Mouse (Mus musculus): ENCODE results near the gene Fosb. TPM values are rescaled to one million over a fixed set of nuclear protein-coding genes. Genes with fewer than 3 reads are reported as not detected.

Fosb gene
- 190 and 280 TPM in 2 replicates for total RNA-seq (2017)

- ATAC-seq (replicated peaks in 1 of 2; ENCODE audit: insufficient read depth in 1 of 2, low FRiP score in 2 of 2, low TSS enrichment in 1 of 2, low read depth in 1 of 2, poor library complexity in 2 of 2, severe bottlenecking in 2 of 2) = peak; percentile 22 to 39
Measured at GRCm38 (mm10) chr7:19309884-19310641, at the start of gene Fosb. TSS of gene Fosb (minus strand) at chr7:19310051.

- peak; percentile 58 to 68 for ATAC-seq (replicated peaks in 1 of 2; ENCODE audit: insufficient read depth in 1 of 2, low FRiP score in 2 of 2, low TSS enrichment in 1 of 2, low read depth in 1 of 2, poor library complexity in 2 of 2, severe bottlenecking in 2 of 2)
Measured at GRCm38 (mm10) chr7:19359299-19359891, 49.5 kb upstream of the Fosb start, which contains the start of the genes Cd3eap and Ppp1r13l. TSS of gene Cd3eap (minus strand) at chr7:19359483. TSS of gene Ppp1r13l (plus strand) at chr7:19359749.

GRCm38 (mm10) chr7:19358634-19359033 lies 48.8 kb upstream of the Fosb start:
- ATAC-seq (replicated peaks in 1 of 2; ENCODE audit: insufficient read depth in 1 of 2, low FRiP score in 2 of 2, low TSS enrichment in 1 of 2, low read depth in 1 of 2, poor library complexity in 2 of 2, severe bottlenecking in 2 of 2) = no peak

DNA sequence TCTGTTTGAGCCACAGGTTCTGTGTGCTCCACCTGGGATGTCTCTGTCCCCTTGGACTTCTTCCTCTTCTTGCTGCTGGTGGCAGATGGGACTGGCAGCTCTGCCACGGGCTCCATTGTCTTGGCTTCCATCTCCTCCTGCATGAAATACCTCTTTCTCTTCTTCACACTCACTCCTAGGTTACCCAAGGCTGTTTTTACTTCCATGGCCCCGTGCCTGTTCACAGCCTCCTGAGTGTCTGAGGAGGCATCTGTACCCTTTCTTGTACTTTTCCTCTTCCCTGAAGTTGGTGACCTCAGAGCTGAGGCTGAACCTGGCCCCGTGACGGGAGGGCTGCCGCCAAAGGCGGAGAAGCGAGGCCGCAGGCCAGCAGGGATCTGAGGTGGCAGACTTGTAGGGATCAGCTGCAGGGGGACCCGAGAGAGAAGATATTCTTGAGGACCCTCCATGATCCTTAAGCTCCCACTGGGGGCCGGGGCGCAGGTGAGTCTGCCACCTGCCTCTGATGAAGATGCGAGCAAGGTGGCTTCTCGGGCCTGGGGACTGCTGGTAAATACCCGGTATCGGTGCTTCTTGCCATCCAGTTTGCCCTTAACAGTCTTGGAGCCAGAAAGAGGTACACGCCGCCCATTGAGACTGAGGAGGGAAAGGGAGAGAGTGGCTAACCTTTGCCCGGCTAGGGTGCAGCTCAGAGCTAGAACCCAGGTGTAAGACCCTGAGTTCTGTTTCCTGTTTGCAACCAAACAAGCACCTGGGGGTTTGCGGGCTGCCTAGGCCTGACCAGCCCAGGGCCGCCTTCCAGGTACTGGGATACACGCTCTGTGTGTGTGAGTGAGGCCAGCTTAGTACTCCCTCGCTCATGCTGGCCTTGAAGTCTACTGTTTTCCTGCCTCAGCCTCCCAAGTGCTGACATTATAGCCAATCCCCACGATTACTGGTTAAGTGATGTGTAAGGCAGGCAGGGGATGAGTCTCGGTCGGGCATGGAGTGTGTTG lies 47.8 kb upstream of the Fosb start:
- no peak for ATAC-seq (replicated peaks in 1 of 2; ENCODE audit: insufficient read depth in 1 of 2, low FRiP score in 2 of 2, low TSS enrichment in 1 of 2, low read depth in 1 of 2, poor library complexity in 2 of 2, severe bottlenecking in 2 of 2)

- no peak for ATAC-seq (replicated peaks in 1 of 2; ENCODE audit: insufficient read depth in 1 of 2, low FRiP score in 2 of 2, low TSS enrichment in 1 of 2, low read depth in 1 of 2, poor library complexity in 2 of 2, severe bottlenecking in 2 of 2)
Measured at GRCm38 (mm10) chr7:19356311-19356710, 46.5 kb upstream of the Fosb start.

- ATAC-seq (replicated peaks in 1 of 2; ENCODE audit: insufficient read depth in 1 of 2, low FRiP score in 2 of 2, low TSS enrichment in 1 of 2, low read depth in 1 of 2, poor library complexity in 2 of 2, severe bottlenecking in 2 of 2) = no peak
Measured at GRCm38 (mm10) chr7:19354991-19355390, 45.1 kb upstream of the Fosb start.

DNA sequence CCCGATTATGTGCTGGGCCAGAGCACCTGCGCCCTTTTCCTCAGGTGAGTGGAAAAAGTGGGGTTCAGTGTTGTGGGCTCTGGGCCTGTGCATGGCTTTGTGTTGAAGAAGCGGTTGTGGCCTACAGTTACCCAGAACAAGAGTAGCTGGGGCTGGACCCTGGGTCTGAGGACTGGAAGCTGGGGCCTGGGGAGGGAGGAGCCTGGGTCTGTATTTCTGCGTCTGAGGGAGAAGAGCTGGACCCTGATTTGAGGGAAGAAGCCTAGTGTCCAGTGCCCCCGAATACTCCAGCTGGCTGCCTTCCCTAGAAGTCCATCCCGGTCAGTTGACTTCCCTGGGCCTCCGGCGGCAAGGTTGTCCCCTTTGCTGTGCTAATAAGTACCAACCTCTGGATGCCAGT lies 40.4 kb upstream of the Fosb start:
- no peak for ATAC-seq (replicated peaks in 1 of 2; ENCODE audit: insufficient read depth in 1 of 2, low FRiP score in 2 of 2, low TSS enrichment in 1 of 2, low read depth in 1 of 2, poor library complexity in 2 of 2, severe bottlenecking in 2 of 2)

DNA sequence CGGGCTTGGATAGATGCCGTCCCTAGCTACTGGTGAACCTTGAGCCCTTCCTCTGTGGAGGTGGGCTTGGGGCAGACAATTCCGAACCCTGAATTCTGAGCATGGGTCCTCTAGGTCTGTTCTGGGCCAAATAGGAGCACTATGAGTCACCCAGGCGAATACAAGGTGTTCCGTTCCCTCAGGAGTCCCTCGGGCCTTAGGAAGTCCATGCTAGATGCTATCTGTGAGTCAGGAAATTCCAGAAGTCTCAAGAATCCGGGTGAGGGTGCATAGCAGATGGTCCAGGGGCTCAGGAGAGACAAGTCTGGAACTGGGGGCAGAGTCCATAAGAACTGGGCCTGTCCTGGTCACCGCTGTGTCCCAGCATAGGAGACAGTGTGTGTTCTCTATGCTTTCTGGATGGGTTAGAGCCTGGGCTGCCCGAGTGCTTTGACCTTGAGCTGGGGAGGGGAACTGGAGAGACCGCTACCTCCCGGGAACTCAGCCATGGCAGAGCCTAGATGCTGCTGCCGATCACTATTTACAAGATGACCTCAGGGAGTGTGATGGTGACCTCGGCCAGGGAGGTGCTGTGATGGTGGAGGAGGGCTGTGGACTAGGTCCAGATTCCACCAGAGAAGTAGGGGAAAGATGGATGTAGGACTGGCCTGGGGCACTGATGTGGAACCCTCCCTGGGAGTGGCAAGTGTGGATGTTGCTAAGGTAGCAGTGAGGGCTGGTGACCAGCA lies 39.5 kb upstream of the Fosb start:
- ATAC-seq (replicated peaks in 1 of 2; ENCODE audit: insufficient read depth in 1 of 2, low FRiP score in 2 of 2, low TSS enrichment in 1 of 2, low read depth in 1 of 2, poor library complexity in 2 of 2, severe bottlenecking in 2 of 2) = no peak

GRCm38 (mm10) chr7:19344938-19345471 lies 35.2 kb upstream of the Fosb start:
- ATAC-seq (replicated peaks in 1 of 2; ENCODE audit: insufficient read depth in 1 of 2, low FRiP score in 2 of 2, low TSS enrichment in 1 of 2, low read depth in 1 of 2, poor library complexity in 2 of 2, severe bottlenecking in 2 of 2) = peak; percentile 87 to 93

GRCm38 (mm10) chr7:19344237-19344847 lies 34.5 kb upstream of the Fosb start, which contains the start of gene Ercc1:
TSS of gene Ercc1 (plus strand) at chr7:19344778.
- ATAC-seq (replicated peaks in 1 of 2; ENCODE audit: insufficient read depth in 1 of 2, low FRiP score in 2 of 2, low TSS enrichment in 1 of 2, low read depth in 1 of 2, poor library complexity in 2 of 2, severe bottlenecking in 2 of 2) = no peak

DNA sequence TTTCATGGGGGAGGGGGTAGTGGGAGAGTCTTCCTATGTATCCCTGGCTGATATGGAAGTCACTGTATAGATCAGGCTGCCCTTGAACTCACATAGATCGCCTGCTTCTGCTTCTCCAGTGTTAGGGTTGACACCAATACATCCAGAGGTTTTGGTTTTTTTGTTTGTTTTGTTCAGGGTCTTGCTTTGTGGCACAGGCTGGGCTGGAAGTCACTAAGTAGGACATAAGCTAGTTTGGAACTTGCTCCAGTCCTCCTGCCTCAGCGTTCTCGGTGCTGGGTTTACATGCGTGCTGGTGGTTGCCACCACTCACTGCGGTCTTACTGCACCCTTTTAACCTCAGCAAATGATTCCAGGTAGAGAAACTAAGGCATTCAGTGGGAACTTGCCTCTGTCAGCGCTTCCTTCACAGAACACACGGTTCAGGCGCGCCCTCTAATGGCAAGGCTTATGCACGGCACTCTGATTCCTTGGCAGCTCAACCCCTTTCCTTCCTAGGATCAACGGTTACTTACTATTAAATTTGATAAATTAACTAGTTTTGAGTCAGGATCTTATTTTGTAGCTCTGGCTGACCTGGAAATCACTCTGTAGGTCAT lies 33.5 kb upstream of the Fosb start:
- ATAC-seq (replicated peaks in 1 of 2; ENCODE audit: insufficient read depth in 1 of 2, low FRiP score in 2 of 2, low TSS enrichment in 1 of 2, low read depth in 1 of 2, poor library complexity in 2 of 2, severe bottlenecking in 2 of 2) = peak in 1 of 2 experiments; percentile 39; a peak in 1 of 4 replicates

GRCm38 (mm10) chr7:19342481-19343027 lies 32.7 kb upstream of the Fosb start:
- no peak for ATAC-seq (replicated peaks in 1 of 2; ENCODE audit: insufficient read depth in 1 of 2, low FRiP score in 2 of 2, low TSS enrichment in 1 of 2, low read depth in 1 of 2, poor library complexity in 2 of 2, severe bottlenecking in 2 of 2)

DNA sequence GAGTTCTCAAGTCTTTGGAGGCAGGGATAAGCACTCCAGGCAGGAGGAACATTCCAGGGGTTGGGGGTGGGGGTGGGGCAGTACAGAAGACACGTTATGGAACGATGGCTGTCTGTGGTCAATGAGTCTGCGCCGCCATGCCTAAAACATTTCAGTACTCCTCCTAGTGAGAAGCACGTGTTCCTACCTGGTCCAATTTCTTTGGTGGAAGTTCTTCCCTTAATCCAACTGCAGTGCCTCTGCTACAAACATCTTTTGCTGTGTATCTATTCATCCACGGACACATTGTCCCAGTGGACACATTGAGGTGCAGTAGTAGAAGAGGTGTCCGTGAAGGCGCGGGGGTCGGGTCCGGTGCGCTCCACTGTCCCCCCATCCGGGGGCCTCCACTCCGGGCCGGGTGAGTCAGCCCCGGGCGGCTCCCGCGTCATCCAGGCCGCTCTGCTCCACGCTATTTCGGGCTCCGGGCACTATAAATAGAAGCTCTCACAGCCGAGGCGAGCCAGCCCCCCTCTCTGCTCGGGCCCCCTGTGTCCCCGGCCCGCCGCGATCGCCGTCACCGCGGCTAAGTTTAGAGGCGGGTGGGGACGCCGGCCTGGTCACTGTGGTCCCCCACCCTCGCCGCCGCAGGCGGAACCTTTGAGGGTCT lies 32.0 kb upstream of the Fosb start:
- ATAC-seq (replicated peaks in 1 of 2; ENCODE audit: insufficient read depth in 1 of 2, low FRiP score in 2 of 2, low TSS enrichment in 1 of 2, low read depth in 1 of 2, poor library complexity in 2 of 2, severe bottlenecking in 2 of 2) = no peak

- no peak for ATAC-seq (replicated peaks in 1 of 2; ENCODE audit: insufficient read depth in 1 of 2, low FRiP score in 2 of 2, low TSS enrichment in 1 of 2, low read depth in 1 of 2, poor library complexity in 2 of 2, severe bottlenecking in 2 of 2)
Measured at GRCm38 (mm10) chr7:19341250-19341649, 31.4 kb upstream of the Fosb start.

DNA sequence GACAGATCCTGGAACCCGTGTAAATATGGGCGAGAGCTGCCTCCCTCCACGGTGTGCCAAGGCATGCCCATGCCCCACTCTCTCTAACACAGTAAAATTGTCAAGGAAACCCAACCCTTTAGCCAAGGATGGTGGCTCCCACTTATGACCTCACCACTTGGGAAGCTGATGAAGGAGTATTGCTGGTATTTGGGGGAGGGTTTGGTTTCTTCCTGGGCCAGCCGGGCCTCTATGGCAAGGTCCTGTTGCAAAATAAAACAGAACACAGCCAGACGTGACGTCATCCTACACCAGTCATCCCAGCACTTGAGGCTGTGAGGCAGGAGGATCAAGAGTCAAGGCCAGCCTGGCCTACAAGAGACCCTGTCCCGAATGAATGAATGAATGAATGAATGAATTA lies 28.7 kb upstream of the Fosb start:
- ATAC-seq (replicated peaks in 1 of 2; ENCODE audit: insufficient read depth in 1 of 2, low FRiP score in 2 of 2, low TSS enrichment in 1 of 2, low read depth in 1 of 2, poor library complexity in 2 of 2, severe bottlenecking in 2 of 2) = no peak
